Mouse (Mus musculus): ENCODE results near the gene 4833420G17Rik.

GRCm38 (mm10) chr13:119476631-119477030 lies 14.1 kb downstream of the 4833420G17Rik start:
- TF ChIP-seq CTCF (IDR thresholded peaks at IDR 0.05; ENCODE audit: control insufficient read depth, insufficient read depth, insufficient read length) (no peak), MAX (IDR thresholded peaks at IDR 0.05) (no peak)
